Mouse (Mus musculus) gastrocnemius, postnatal 4 days (tissue): ENCODE results near the gene Slco1b2. TPM values are rescaled to one million over a fixed set of nuclear protein-coding genes. Genes with fewer than 3 reads are reported as not detected.
"Not testable (repeated sequence)": the region's sequence is repeated elsewhere in the genome, so short reads cannot be mapped to it uniquely, and the experiment has no call there.

Experiments
- DNase-seq, 2 experiments: peaks; one replicate each; pipeline ENCODE4 v3.0.0; 2021 to 2022; ENCODE audit warnings: low spot score in 2 of 2, mixed read lengths in 2 of 2
- long read RNA-seq, 2 experiments: library from polyadenylated mRNA; stranded (forward); transcript quantifications; one replicate each; pipeline ENCODE4 v2.0.0; 2021
- total RNA-seq, 2 experiments: library from RNA; stranded (reverse); gene quantifications; 2 replicates each; pipeline ENCODE4 v1.2.3; 2021

The Slco1b2 gene
- total RNA-seq, result under 1 TPM in 1 of 2 experiments, not detected in 1; 0.36 TPM
- long read RNA-seq, experiment 1, result 0 reads
- long read RNA-seq, experiment 2, result 0 reads

DNA sequence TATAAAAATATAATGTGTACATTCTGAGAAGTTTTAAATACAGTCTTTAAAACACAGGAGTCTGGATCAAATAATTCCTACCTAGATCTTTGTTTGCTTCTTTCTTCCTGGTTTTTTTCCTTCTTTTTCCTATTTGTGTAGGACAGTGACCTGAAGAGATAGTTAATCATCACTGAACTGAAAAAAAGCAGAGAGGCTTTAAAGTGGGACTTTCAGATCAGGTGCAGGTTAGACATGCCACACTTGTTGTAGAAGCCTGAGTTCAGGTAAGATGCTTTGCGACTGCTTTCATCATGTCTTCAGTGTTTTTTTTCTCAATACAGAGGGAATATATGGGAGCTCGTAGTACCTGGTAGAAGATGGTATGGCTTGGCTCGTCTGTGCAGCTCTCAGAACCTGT lies at the start of gene Slco1b2:
Gene Slco1b2, plus strand, starts transcription at position 228 of the 400 bp plus-strand sequence.
- no peak for DNase-seq

DNA sequence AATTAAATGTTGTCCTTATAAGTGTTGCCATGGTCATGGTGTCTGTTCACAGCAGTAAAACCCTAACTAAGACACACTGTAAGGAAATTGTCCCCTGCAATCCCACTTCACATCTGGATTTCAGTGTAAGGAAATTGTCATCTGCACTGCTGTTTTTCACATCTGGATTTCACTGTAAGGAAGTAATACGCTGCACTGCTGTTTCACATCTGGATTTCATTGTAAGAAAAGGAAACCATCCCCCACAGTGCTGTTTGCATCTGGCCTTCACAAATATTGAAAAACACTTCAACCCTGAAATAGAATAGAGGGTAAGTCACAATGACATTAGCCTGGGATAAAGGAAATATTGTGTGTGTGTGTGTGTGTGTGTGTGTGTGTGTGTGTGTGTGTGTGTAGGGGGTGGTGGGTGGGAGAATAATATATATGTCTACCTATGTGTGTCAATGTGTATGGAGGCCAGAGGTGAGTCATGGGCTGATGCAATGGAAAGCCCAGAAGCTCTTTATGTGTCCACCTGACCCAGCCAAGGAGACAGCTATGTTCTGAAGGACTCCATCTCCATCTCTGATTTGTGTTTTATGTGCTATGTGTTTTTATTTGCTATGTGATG lies 44.4 kb upstream of the Slco1b2 start:
- DNase-seq, result no peak

DNA sequence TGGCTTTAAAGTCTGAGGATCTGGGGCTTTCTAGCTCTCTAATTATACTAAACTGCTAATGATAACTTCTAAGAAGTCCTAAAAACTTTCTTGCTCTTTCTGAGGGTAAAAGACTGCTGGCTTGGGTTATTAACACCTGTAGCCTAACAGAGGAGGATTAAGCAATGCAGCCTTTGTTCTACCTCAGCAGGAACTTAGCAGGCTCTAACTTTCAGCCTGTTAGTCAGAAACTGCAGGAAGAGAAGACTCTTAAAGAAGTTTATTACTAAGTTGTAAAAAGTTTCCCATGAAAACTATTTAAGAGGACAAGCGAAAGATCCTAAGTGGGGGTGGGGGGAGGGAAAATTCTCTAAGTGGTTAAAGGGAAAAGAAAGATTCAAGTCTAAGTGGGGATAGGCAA lies 39.3 kb upstream of the Slco1b2 start:
- DNase-seq, result no peak

DNA sequence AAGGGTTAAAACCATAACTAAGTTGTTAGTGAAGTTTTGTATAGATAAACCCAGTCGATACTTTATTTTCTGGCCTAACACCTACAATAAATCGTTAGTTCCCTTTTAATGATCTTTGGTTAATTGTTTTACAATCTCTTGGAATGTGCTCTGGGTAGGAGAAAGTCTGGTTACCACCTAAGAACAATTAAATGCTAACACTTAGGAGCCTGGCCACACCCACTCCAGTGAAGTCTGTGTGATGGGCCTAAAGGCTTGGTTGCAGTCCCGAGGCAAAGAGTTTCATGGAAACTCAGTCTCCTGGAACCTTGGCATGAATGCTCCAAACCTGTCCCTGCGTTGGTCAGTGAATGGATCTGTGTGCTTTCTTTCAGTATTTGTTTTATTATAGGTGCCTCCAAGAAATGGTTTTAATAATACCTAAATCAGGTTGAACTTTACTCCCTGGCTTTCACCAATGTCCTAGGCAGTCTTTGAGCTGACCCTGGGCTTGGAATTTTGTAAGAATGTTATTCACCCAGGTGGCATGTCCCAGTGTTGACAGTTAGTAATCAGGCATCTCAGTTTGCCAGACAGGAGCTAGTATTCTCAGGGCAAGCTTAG lies 38.6 kb upstream of the Slco1b2 start:
- DNase-seq, result not testable (repeated sequence)

- no peak for DNase-seq
Observed at GRCm38 (mm10) chr6:141596081-141596480, 33.2 kb upstream of the Slco1b2 start.

DNA sequence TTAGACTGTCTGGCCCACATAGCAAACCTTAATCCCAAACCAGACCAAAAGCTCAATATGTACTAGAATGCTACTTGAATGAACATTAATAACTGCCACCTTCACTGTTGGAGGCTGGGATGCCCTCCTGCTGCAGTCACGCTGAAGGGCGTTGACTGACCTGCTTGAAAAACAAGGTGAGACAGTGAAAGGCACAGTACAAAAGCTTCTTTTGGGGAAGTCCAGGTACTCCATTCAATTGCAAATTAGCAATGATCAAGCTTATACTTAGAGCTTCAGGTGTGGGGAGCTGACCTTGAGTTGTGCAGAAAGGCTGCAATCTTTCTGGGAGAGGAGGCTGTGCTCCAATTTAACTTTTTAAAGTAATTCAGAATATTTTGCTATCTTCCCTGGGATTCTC lies 32.3 kb upstream of the Slco1b2 start:
- no peak for DNase-seq

GRCm38 (mm10) chr6:141600940-141601339 lies 28.4 kb upstream of the Slco1b2 start:
- DNase-seq, result no peak

GRCm38 (mm10) chr6:141610702-141611260 lies 18.5 kb upstream of the Slco1b2 start:
- no peak for DNase-seq

GRCm38 (mm10) chr6:141614017-141614416 lies 15.3 kb upstream of the Slco1b2 start:
- DNase-seq, result no peak

- no peak for DNase-seq
Observed at GRCm38 (mm10) chr6:141615348-141615747, 14.0 kb upstream of the Slco1b2 start.

GRCm38 (mm10) chr6:141632935-141633334 lies 3.6 kb downstream of the Slco1b2 start:
- DNase-seq, result no peak

- no peak for DNase-seq
Observed at GRCm38 (mm10) chr6:141635250-141635649, 5.9 kb downstream of the Slco1b2 start.

DNA sequence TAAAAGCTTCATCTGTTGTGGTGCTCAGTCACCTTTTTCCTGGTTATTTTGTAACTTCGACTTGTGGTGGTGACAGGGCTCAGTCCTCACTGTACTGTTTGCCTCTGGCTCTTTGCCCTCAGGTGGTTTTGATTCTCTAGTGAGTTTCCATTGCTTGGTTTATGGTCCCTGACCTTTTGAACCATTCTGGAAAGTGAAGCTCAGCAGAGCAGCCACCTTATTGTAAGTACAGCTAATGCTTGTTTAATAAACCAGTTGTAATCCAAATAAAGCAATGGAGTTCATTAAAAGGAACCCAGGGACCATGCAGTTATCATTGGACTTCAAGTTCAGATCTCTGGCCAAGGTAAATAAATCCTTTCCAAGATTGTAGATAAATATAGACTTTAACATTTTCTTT lies 11.3 kb downstream of the Slco1b2 start:
- DNase-seq, result no peak

DNA sequence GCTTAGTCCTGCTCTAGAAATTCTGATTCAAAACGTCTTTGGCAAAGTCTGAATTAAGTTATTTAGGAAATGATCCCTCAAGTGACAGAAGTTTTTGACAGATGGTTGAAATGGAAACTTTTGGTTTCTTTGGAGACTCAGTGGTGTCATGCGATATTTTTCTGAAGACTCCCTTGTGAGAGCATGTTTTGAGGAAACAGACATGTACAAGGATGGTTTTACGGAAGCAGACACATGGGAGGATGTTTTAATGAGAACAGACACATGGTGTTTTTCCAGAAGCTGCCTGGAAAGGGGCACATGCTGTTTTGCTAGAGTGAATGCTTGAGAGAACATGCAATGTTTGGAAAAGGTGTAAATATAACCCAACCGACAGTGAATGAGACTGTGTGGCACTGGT lies 57.7 kb downstream of the Slco1b2 start:
- DNase-seq, result no peak

GRCm38 (mm10) chr6:141691246-141691645 lies 61.9 kb downstream of the Slco1b2 start:
- no peak for DNase-seq

Other genes starting within 250 kb of the Slco1b2 start
- under 1 TPM; 0.10 to 0.27 TPM for gene Slco1c1, start 105.2 kb upstream of the Slco1b2 start, total RNA-seq
- gene Gm5724, start 144.3 kb downstream of the Slco1b2 start, total RNA-seq, result not detected
- under 1 TPM; 0.21 to 0.32 TPM for gene Slco1a4, start 226.7 kb downstream of the Slco1b2 start, total RNA-seq